Mouse (Mus musculus) forebrain, embryonic 15.5 days (tissue): ENCODE results near the gene Slc5a6. TPM values are rescaled to one million over a fixed set of nuclear protein-coding genes. Genes with fewer than 3 reads are reported as not detected.

Source experiments
- ATAC-seq: fragments of 200-750 bp; cut with Nextera tagmentation; replicated peaks from 2 replicates; pipeline ENCODE4 v1.8.0; 2017; ENCODE audit warnings: mild to moderate bottlenecking, moderate TSS enrichment, moderate library complexity
- H3K27ac ChIP-seq: fragments of 300-500 bp; sonication (generic); replicated peaks from 2 replicates; pipeline ENCODE4 v1.5.1; 2015; ENCODE audit warnings: mild to moderate bottlenecking, inconsistent platforms
- H3K27me3 ChIP-seq: fragments of 300-500 bp; sonication (generic); 2 replicates; pipeline ENCODE4 v1.6.1; 2015; ENCODE audit warnings: inconsistent platforms
- H3K36me3 ChIP-seq: fragments of 300-500 bp; sonication (generic); 2 replicates; pipeline ENCODE4 v1.6.1; 2015; ENCODE audit warnings: mild to moderate bottlenecking, inconsistent platforms
- H3K4me1 ChIP-seq: fragments of 300-500 bp; sonication (generic); 2 replicates; pipeline ENCODE4 v1.6.1; 2015; ENCODE audit warnings: inconsistent platforms
- H3K4me2 ChIP-seq: fragments of 300-500 bp; sonication (generic); replicated peaks from 2 replicates; pipeline ENCODE4 v1.6.1; 2015; ENCODE audit warnings: mild to moderate bottlenecking, inconsistent platforms
- H3K4me3 ChIP-seq: fragments of 300-500 bp; sonication (generic); 2 replicates; pipeline ENCODE4 v1.5.1; 2015; ENCODE audit warnings: mild to moderate bottlenecking, inconsistent platforms
- H3K9ac ChIP-seq: fragments of 300-500 bp; sonication (generic); replicated peaks from 2 replicates; pipeline ENCODE4 v1.6.1; 2015; ENCODE audit warnings: mild to moderate bottlenecking, inconsistent platforms
- H3K9me3 ChIP-seq: fragments of 300-500 bp; sonication (generic); 2 replicates; pipeline ENCODE4 v1.6.1; 2016; ENCODE audit warnings: inconsistent platforms
- WGBS: fragments of 180-500 bp; shearing (Covaris S2); methylation state at CpG from one replicate; pipeline ENCODE4 v1.1.7; 2015; ENCODE audit warnings: mixed read lengths; 5-methylcytosine and 5-hydroxymethylcytosine counted together
- polyA plus RNA-seq: library from polyadenylated mRNA; unstranded; fragments of >200 nt; fragmentation: Nextera tagmentation; extraction: Ambion mirVana; gene quantifications from 2 replicates; pipeline ENCODE4 v1.2.1, GENCODE M21; 2015

The Slc5a6 gene
- polyA plus RNA-seq, 1 experiment from 2014 or later, result 16.0 TPM

GRCm38 (mm10) chr5:30994074-30994473 lies 54.6 kb downstream of the Slc5a6 start:
- H3K9me3 ChIP-seq, result no peaks in the 10 kb centered on the region
- H3K4me1 ChIP-seq, result no peaks in the 10 kb centered on the region
- no peak for ATAC-seq
- no peak overlapping the region for H3K9ac ChIP-seq
- WGBS, result 66% methylated on average over 3 of the region's 3 CpGs
- no peak overlapping the region for H3K4me2 ChIP-seq
- no peak overlapping the region for H3K27ac ChIP-seq
- no peaks in the 10 kb centered on the region for H3K36me3 ChIP-seq
- H3K4me3 ChIP-seq, result no peak overlapping the region
- H3K27me3 ChIP-seq, result no peaks in the 10 kb centered on the region

DNA sequence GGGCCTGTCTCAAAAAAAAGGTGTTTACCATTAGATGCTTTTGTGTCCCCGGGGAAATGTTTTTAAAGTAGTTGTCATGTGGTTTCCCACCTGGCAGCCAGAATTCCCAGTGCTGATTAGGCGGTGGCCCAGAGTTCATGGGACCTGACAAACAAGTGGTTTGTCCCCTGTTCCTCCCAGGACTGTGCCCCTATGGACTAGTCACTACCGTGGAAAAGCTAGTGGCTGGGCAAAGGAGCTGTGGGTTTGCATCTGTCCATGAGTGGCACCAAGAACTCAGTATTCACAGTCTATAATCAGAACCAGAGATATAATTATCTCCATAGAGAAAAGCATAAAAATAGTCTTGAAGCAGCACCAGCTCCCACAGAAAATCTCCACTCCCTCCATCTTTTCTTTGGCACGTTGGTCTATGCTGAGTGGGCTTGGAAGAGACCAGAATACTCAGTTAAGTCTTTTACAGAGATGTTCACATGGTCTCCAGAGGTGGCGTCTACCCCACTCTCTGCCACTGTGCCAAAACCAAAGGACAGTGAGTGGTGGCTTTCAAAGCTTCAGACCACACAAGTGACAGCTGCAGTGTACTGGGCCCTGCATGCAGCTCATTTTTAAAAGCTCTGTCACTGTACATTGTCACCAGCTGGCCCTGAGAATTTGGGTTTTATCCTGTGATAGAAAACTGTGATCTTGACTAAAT lies 55.6 kb downstream of the Slc5a6 start:
- Histone ChIP-seq H3K4me3 (no peak overlapping the region), H3K4me1 (no peaks in the 10 kb centered on the region), H3K9me3 (no peaks in the 10 kb centered on the region), H3K27me3 (no peaks in the 10 kb centered on the region), H3K36me3 (no peaks in the 10 kb centered on the region), H3K9ac (no peak overlapping the region), H3K4me2 (no peak overlapping the region), H3K27ac (no peak overlapping the region)
- ATAC-seq, result no peak
- WGBS, result 74% methylated on average over 5 of the region's 5 CpGs

Other genes starting within 250 kb of the Slc5a6 start
- gene Mapre3, start 234.3 kb downstream of the Slc5a6 start, polyA plus RNA-seq, result 101 and 110 TPM in 2 replicates
- gene Tmem214, start 180.9 kb downstream of the Slc5a6 start, polyA plus RNA-seq, result 48.1 and 50.9 TPM in 2 replicates
- 23.2 and 23.9 TPM in 2 replicates for gene Agbl5, start 160.2 kb downstream of the Slc5a6 start, polyA plus RNA-seq
- 243 and 273 TPM in 2 replicates for gene Ost4, start 141.1 kb downstream of the Slc5a6 start, polyA plus RNA-seq
- 12.0 and 12.9 TPM in 2 replicates for gene Emilin1, start 135.5 kb downstream of the Slc5a6 start, polyA plus RNA-seq
- 5.1 and 5.5 TPM in 2 replicates for gene Khk, start 127.5 kb downstream of the Slc5a6 start, polyA plus RNA-seq
- gene Cgref1, start 103.3 kb downstream of the Slc5a6 start, polyA plus RNA-seq, result 15.9 and 18.5 TPM in 2 replicates
- 123 and 127 TPM in 2 replicates for gene Preb, start 88.6 kb downstream of the Slc5a6 start, polyA plus RNA-seq
- gene Tcf23, start 80.3 kb downstream of the Slc5a6 start, polyA plus RNA-seq, result not detected in 2 replicates
- gene Atraid, start 612 bp downstream of the Slc5a6 start, polyA plus RNA-seq, result 144 and 153 TPM in 2 replicates
- 17.6 and 19.8 TPM in 2 replicates for gene Cad, start 5.9 kb upstream of the Slc5a6 start, polyA plus RNA-seq
- gene Dnajc5g, start 57.4 kb upstream of the Slc5a6 start, polyA plus RNA-seq, result not detected in 2 replicates
- 1.5 and 2.2 TPM in 2 replicates for gene Slc30a3, start 59.3 kb upstream of the Slc5a6 start, polyA plus RNA-seq
- gene Trim54, start 67.8 kb upstream of the Slc5a6 start, polyA plus RNA-seq, result not detected in 2 replicates
- not detected in 2 replicates for gene Ucn, start 89.9 kb upstream of the Slc5a6 start, polyA plus RNA-seq
- gene Mpv17, start 105.3 kb upstream of the Slc5a6 start, polyA plus RNA-seq, result 54.6 and 54.8 TPM in 2 replicates
- gene Gm29609, start 131.0 kb upstream of the Slc5a6 start, polyA plus RNA-seq, result 1.2 and 1.8 TPM in 2 replicates
- gene Gtf3c2, start 131.2 kb upstream of the Slc5a6 start, polyA plus RNA-seq, result 69.5 and 75.4 TPM in 2 replicates
- gene Snx17, start 144.3 kb upstream of the Slc5a6 start, polyA plus RNA-seq, result 138 and 143 TPM in 2 replicates
- gene Eif2b4, start 144.5 kb upstream of the Slc5a6 start, polyA plus RNA-seq, result 78.8 and 87.0 TPM in 2 replicates
- gene Zfp513, start 153.4 kb upstream of the Slc5a6 start, polyA plus RNA-seq, result 16.3 and 17.7 TPM in 2 replicates
- gene Ppm1g, start 171.8 kb upstream of the Slc5a6 start, polyA plus RNA-seq, result 170 TPM in 2 replicates
- 156 and 157 TPM in 2 replicates for gene Nrbp1, start 191.9 kb upstream of the Slc5a6 start, polyA plus RNA-seq
- gene Gm9970, start 192.3 kb upstream of the Slc5a6 start, polyA plus RNA-seq, result 0.34 TPM in 1 of 2 replicates, not detected in the other
- 1.7 and 2.4 TPM in 2 replicates for gene Krtcap3, start 202.8 kb upstream of the Slc5a6 start, polyA plus RNA-seq
- gene Ift172, start 242.2 kb upstream of the Slc5a6 start, polyA plus RNA-seq, result 36.0 and 38.0 TPM in 2 replicates
- gene Fndc4, start 247.2 kb upstream of the Slc5a6 start, polyA plus RNA-seq, result 89.2 and 90.3 TPM in 2 replicates
- gene Gckr, start 248.5 kb upstream of the Slc5a6 start, polyA plus RNA-seq, result 0.27 and 0.45 TPM in 2 replicates